Mouse (Mus musculus) adrenal gland, postnatal 14 days (tissue): ENCODE measurements around the gene Smim10l1. TPM values are rescaled to one million over a fixed set of nuclear protein-coding genes. Genes with fewer than 3 reads are reported as not detected.

Experiments
- DNase-seq: peaks from one replicate; pipeline ENCODE4 v3.0.0; 2021; ENCODE audit warnings: mixed read lengths
- long read RNA-seq, 2 experiments: library from polyadenylated mRNA; stranded (forward); transcript quantifications; one replicate each; pipeline ENCODE4 v2.0.0; 2021
- total RNA-seq: library from RNA; stranded (reverse); gene quantifications from 2 replicates; pipeline ENCODE4 v1.2.3, GENCODE M21; 2021

Gene Smim10l1
- total RNA-seq, result 85.7 and 95.0 TPM in 2 replicates
- long read RNA-seq, experiment 1, transcript Smim10l1-201 (1 exons, 2,842 nt), result major isoform, 162 of 167 reads
- long read RNA-seq, experiment 1, partial matches to known transcripts, result 0 of 167 reads
- long read RNA-seq, experiment 1, other reads (novel, unspliced or antisense), result 4 of 167 reads
- long read RNA-seq, experiment 2, transcript Smim10l1-201 (1 exons, 2,842 nt), result major isoform, 140 of 146 reads
- long read RNA-seq, experiment 2, partial matches to known transcripts, result 0 of 146 reads
- long read RNA-seq, experiment 2, other reads (novel, unspliced or antisense), result 2 of 146 reads

GRCm38 (mm10) chr6:133104609-133104921 lies at the start of gene Smim10l1:
Smim10l1 (plus strand) TSS chr6:133104909.
- DNase-seq, result no peak

GRCm38 (mm10) chr6:133055716-133056115 lies 49.0 kb upstream of the Smim10l1 start, which contains the start of gene Tas2r140:
Tas2r140 (minus strand) TSS chr6:133055816.
- DNase-seq, result no peak

- DNase-seq, result no peak
Measured at GRCm38 (mm10) chr6:133092226-133092625, 12.5 kb upstream of the Smim10l1 start.

GRCm38 (mm10) chr6:133102430-133102829 lies 2.3 kb upstream of the Smim10l1 start:
- no peak for DNase-seq

- peak; percentile 95 for DNase-seq
Measured at GRCm38 (mm10) chr6:133104922-133105859, 482 bp downstream of the Smim10l1 start.

Other genes with a start within 250 kb of the Smim10l1 start
- not detected in 2 replicates for gene Tas2r116, start 249.5 kb upstream of the Smim10l1 start, total RNA-seq
- gene Tas2r110, start 236.9 kb upstream of the Smim10l1 start, total RNA-seq, result not detected in 2 replicates
- not detected in 2 replicates for gene Tas2r113, start 211.9 kb upstream of the Smim10l1 start, total RNA-seq
- gene Tas2r125, start 195.3 kb upstream of the Smim10l1 start, total RNA-seq, result not detected in 2 replicates
- gene Tas2r129, start 153.8 kb upstream of the Smim10l1 start, total RNA-seq, result not detected in 2 replicates
- not detected in 2 replicates for gene Tas2r131, start 147.0 kb upstream of the Smim10l1 start, total RNA-seq
- gene Tas2r109, start 123.9 kb upstream of the Smim10l1 start, total RNA-seq, result not detected in 2 replicates
- not detected in 2 replicates for gene Tas2r103, start 67.8 kb upstream of the Smim10l1 start, total RNA-seq
- not detected in 2 replicates for gene Tas2r140, start 49.1 kb upstream of the Smim10l1 start, total RNA-seq
- gene 5530400C23Rik, start 187.3 kb downstream of the Smim10l1 start, total RNA-seq, result not detected in 2 replicates